Mouse (Mus musculus) limb, embryonic 11.5 days (tissue): ENCODE results near the gene Ccnq. TPM values are rescaled to one million over a fixed set of nuclear protein-coding genes. Genes with fewer than 3 reads are reported as not detected.

ENCODE experiments used
- ATAC-seq: fragments of 200-750 bp; cut with Nextera tagmentation; 2 replicates; pipeline ENCODE4 v1.8.0; 2017; ENCODE audit warnings: low read depth; ENCODE audit not compliant: insufficient number of reproducible peaks, low FRiP score, low TSS enrichment
- DNase-seq: peaks from one replicate; pipeline ENCODE4 v3.0.0-alpha.2; 2015; ENCODE audit warnings: low spot score
- H3K27ac ChIP-seq: fragments of 300-500 bp; sonication (generic); replicated peaks from 2 replicates; pipeline ENCODE4 v1.5.1; 2014; ENCODE audit warnings: low read depth, mild to moderate bottlenecking, low read length
- H3K27me3 ChIP-seq: fragments of 300-500 bp; sonication (generic); 2 replicates; pipeline ENCODE4 v1.6.1; 2014; ENCODE audit warnings: mild to moderate bottlenecking, low read length, mixed read lengths; ENCODE audit not compliant: control insufficient read depth, insufficient read depth
- H3K36me3 ChIP-seq: fragments of 300-500 bp; sonication (generic); 2 replicates; pipeline ENCODE4 v1.6.1; 2014; ENCODE audit warnings: mild to moderate bottlenecking, low read length, moderate library complexity, mixed read lengths; ENCODE audit not compliant: control insufficient read depth, insufficient read depth
- H3K4me1 ChIP-seq: fragments of 300-500 bp; sonication (generic); 2 replicates; pipeline ENCODE4 v1.6.1; 2014; ENCODE audit warnings: low read length, mixed read lengths; ENCODE audit not compliant: control insufficient read depth, insufficient read depth
- H3K4me2 ChIP-seq: fragments of 300-500 bp; sonication (generic); 2 replicates; pipeline ENCODE4 v1.6.1; 2014; ENCODE audit warnings: low read depth, mild to moderate bottlenecking, moderate library complexity; ENCODE audit not compliant: severe bottlenecking
- H3K4me3 ChIP-seq: fragments of 300-500 bp; sonication (generic); 2 replicates; pipeline ENCODE4 v1.5.1; 2014; ENCODE audit warnings: low read depth, low read length
- H3K9ac ChIP-seq: fragments of 300-500 bp; sonication (generic); 2 replicates; pipeline ENCODE4 v1.6.1; 2014; ENCODE audit warnings: mild to moderate bottlenecking, low read length
- H3K9me3 ChIP-seq: fragments of 300-500 bp; sonication (generic); 2 replicates; pipeline ENCODE4 v1.6.1; 2016; ENCODE audit warnings: low read length; ENCODE audit not compliant: control insufficient read depth
- WGBS: fragments of 180-500 bp; shearing (Covaris S2); extraction: QIAGEN DNeasy Blood & Tissue Kit; methylation state at CpG from one replicate; pipeline ENCODE4 v1.1.7; 2014; 5-methylcytosine and 5-hydroxymethylcytosine counted together
- polyA plus RNA-seq: library from polyadenylated mRNA; unstranded; fragments of >200 nt; fragmentation: Nextera tagmentation; extraction: Ambion mirVana; gene quantifications from 2 replicates; pipeline ENCODE4 v1.2.1, GENCODE M21; 2014

Gene Ccnq
- polyA plus RNA-seq, 1 experiment from 2014 or later: 41.3 TPM

- Histone ChIP-seq H3K4me3 (no peak overlapping the region), H3K27ac (no peak overlapping the region), H3K9me3 (no peaks in the 10 kb centered on the region), H3K27me3 (no peaks in the 10 kb centered on the region), H3K4me2 (no peak overlapping the region), H3K9ac (no peak overlapping the region), H3K36me3 (no peaks in the 10 kb centered on the region), H3K4me1 (0 out of 2 replicates have a peak, but pooled peaks cover 2% of the 10 kb centered on the region)
- ATAC-seq: no peak
- 49% methylated on average over 7 of the region's 7 CpGs for WGBS
- DNase-seq: no peak
These were observed 34.5 kb upstream of the Ccnq start for GRCm38 (mm10) chr11:78786013-78786431.

GRCm38 (mm10) chr11:78782791-78783347 lies 31.3 kb upstream of the Ccnq start:
- no peaks in the 10 kb centered on the region for H3K9me3 ChIP-seq
- H3K36me3 ChIP-seq: no peaks in the 10 kb centered on the region
- ATAC-seq: no peak
- DNase-seq: no peak
- H3K4me3 ChIP-seq: no peak overlapping the region
- no peaks in the 10 kb centered on the region for H3K27me3 ChIP-seq
- H3K9ac ChIP-seq: no peak overlapping the region
- no peak overlapping the region for H3K27ac ChIP-seq
- 72% methylated on average over 9 of the region's 9 CpGs for whole genome bisulfite sequencing
- H3K4me1 ChIP-seq: 0 out of 2 replicates have a peak, but pooled peaks cover 2% of the 10 kb centered on the region
- no peak overlapping the region for H3K4me2 ChIP-seq

- H3K4me3 ChIP-seq: no peak overlapping the region
- no peak for DNase-seq
- WGBS: 75% methylated on average over 5 of the region's 5 CpGs
These were observed 30.8 kb upstream of the Ccnq start for GRCm38 (mm10) chr11:78782326-78782725.

GRCm38 (mm10) chr11:78780571-78780970 lies 29.0 kb upstream of the Ccnq start:
- Histone ChIP-seq H3K27me3 (no peaks in the 10 kb centered on the region), H3K36me3 (no peaks in the 10 kb centered on the region), H3K4me2 (no peak overlapping the region), H3K4me1 (0 out of 2 replicates have a peak, but pooled peaks cover 2% of the 10 kb centered on the region), H3K27ac (no peak overlapping the region), H3K4me3 (no peak overlapping the region), H3K9ac (no peak overlapping the region), H3K9me3 (no peaks in the 10 kb centered on the region)
- 82% methylated on average over 3 of the region's 3 CpGs for WGBS
- DNase-seq (no peak), ATAC-seq (no peak)

More at GRCm38 (mm10) chr11:78782326-78782725, 30.8 kb upstream of the Ccnq start:
- no peak overlapping the region for H3K4me2 ChIP-seq
- H3K36me3 ChIP-seq: no peaks in the 10 kb centered on the region
- no peak overlapping the region for H3K27ac ChIP-seq
- no peak for ATAC-seq
- no peaks in the 10 kb centered on the region for H3K27me3 ChIP-seq
- no peaks in the 10 kb centered on the region for H3K9me3 ChIP-seq
- H3K9ac ChIP-seq: no peak overlapping the region
- H3K4me1 ChIP-seq: 0 out of 2 replicates have a peak, but pooled peaks cover 2% of the 10 kb centered on the region

- ATAC-seq (no peak), DNase-seq (no peak)
- no peak overlapping the region for H3K9ac ChIP-seq
- H3K9me3 ChIP-seq: no peaks in the 10 kb centered on the region
- H3K4me1 ChIP-seq: 0 out of 2 replicates have a peak, but pooled peaks cover 2% of the 10 kb centered on the region
- no peak overlapping the region for H3K4me2 ChIP-seq
- H3K36me3 ChIP-seq: no peaks in the 10 kb centered on the region
- WGBS: 92% methylated on average over 3 of the region's 3 CpGs
- no peak overlapping the region for H3K27ac ChIP-seq
- H3K27me3 ChIP-seq: no peaks in the 10 kb centered on the region
- H3K4me3 ChIP-seq: no peak overlapping the region
These were observed 28.5 kb upstream of the Ccnq start for GRCm38 (mm10) chr11:78780002-78780401.

- DNase-seq (no peak), ATAC-seq (no peak)
- 65% methylated on average over 10 of the region's 10 CpGs for WGBS
- no peaks in the 10 kb centered on the region for H3K36me3 ChIP-seq
- H3K27me3 ChIP-seq: no peaks in the 10 kb centered on the region
- H3K4me3 ChIP-seq: no peak overlapping the region
- no peak overlapping the region for H3K27ac ChIP-seq
- no peak overlapping the region for H3K4me2 ChIP-seq
- no peak overlapping the region for H3K9ac ChIP-seq
- 0 out of 2 replicates have a peak, but pooled peaks cover under 1% of the 10 kb centered on the region for H3K4me1 ChIP-seq
- H3K9me3 ChIP-seq: no peaks in the 10 kb centered on the region
These were observed 26.5 kb upstream of the Ccnq start for GRCm38 (mm10) chr11:78777851-78778680.

GRCm38 (mm10) chr11:78771751-78772283 lies 20.3 kb upstream of the Ccnq start:
- no peaks in the 10 kb centered on the region for H3K27me3 ChIP-seq
- ATAC-seq: no peak
- no peak overlapping the region for H3K27ac ChIP-seq
- H3K4me3 ChIP-seq: no peak overlapping the region
- no peak for DNase-seq
- H3K4me2 ChIP-seq: no peak overlapping the region
- H3K9ac ChIP-seq: no peak overlapping the region
- 60% methylated on average over 11 of the region's 11 CpGs for WGBS
- no peaks in the 10 kb centered on the region for H3K9me3 ChIP-seq
- no peaks in the 10 kb centered on the region for H3K36me3 ChIP-seq
- H3K4me1 ChIP-seq: no peaks in the 10 kb centered on the region

GRCm38 (mm10) chr11:78770436-78770835 lies 18.9 kb upstream of the Ccnq start:
- no peaks in the 10 kb centered on the region for H3K4me1 ChIP-seq
- H3K4me2 ChIP-seq: no peak overlapping the region
- H3K9me3 ChIP-seq: no peaks in the 10 kb centered on the region
- H3K27me3 ChIP-seq: no peaks in the 10 kb centered on the region
- no peak for DNase-seq
- no peak overlapping the region for H3K4me3 ChIP-seq
- 78% methylated on average over 6 of the region's 6 CpGs for WGBS
- no peaks in the 10 kb centered on the region for H3K36me3 ChIP-seq
- H3K9ac ChIP-seq: no peak overlapping the region
- no peak overlapping the region for H3K27ac ChIP-seq
- no peak for ATAC-seq
